Mouse (Mus musculus) large intestine, adult 2 months (tissue): ENCODE data around the gene Maml1. TPM values are rescaled to one million over a fixed set of nuclear protein-coding genes. Genes with fewer than 3 reads are reported as not detected.

Experiments used
- DNase-seq: peaks from one replicate; pipeline ENCODE4 v3.0.0-alpha.2; 2012; ENCODE audit warnings: low read depth, low spot score
- WGBS: fragments of 180-500 bp; shearing (Covaris S2); methylation state at CpG from one replicate; pipeline ENCODE4 v1.1.7; 2018; 5-methylcytosine and 5-hydroxymethylcytosine counted together
- polyA plus RNA-seq: library from polyadenylated mRNA; depleted of rRNA; stranded (reverse); fragments of >200 nt; gene quantifications from 2 replicates; pipeline ENCODE4 v1.2.3, GENCODE M21; 2012

The Maml1 gene
- polyA plus RNA-seq, 1 experiment = 7.1 TPM

DNA sequence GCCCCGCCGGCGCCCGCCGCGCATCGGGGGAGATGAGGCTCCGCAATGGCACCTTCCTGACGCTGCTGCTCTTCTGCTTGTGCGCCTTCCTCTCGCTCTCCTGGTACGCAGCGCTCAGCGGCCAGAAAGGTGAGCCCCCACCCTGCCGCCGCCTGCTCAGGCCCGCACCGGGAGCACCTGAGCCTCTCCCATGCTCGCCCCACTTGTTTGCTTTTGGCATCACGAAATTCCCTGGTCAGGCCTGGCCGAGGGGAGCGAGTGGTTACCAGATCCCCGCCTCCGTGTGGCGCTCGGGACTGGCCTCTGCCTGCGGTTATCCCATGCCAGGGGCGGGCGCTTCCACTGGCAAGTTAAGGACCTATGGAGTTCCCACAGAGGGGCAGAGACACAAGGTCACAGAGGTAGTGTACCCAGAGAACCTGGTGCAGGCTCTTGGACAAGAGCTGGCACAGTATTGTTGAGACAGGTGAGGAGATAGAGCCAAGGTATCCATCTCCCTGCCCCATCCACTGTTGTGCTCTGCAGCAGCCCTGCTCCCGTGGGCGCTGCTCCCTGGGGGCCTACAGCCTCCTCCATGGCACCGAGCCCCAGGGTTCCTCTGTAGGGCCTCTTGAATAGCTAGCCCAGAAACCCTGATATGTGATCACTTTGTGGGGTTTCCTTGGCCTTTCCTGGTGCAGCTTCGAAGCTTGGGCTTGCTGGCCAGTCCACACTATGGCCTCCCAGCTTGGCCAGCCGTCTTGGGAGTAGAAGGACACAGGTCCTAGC, 66.3 kb downstream of the Maml1 start:
- 1% methylated on average over 34 of the region's 34 CpGs for WGBS
- no peak for DNase-seq

DNA sequence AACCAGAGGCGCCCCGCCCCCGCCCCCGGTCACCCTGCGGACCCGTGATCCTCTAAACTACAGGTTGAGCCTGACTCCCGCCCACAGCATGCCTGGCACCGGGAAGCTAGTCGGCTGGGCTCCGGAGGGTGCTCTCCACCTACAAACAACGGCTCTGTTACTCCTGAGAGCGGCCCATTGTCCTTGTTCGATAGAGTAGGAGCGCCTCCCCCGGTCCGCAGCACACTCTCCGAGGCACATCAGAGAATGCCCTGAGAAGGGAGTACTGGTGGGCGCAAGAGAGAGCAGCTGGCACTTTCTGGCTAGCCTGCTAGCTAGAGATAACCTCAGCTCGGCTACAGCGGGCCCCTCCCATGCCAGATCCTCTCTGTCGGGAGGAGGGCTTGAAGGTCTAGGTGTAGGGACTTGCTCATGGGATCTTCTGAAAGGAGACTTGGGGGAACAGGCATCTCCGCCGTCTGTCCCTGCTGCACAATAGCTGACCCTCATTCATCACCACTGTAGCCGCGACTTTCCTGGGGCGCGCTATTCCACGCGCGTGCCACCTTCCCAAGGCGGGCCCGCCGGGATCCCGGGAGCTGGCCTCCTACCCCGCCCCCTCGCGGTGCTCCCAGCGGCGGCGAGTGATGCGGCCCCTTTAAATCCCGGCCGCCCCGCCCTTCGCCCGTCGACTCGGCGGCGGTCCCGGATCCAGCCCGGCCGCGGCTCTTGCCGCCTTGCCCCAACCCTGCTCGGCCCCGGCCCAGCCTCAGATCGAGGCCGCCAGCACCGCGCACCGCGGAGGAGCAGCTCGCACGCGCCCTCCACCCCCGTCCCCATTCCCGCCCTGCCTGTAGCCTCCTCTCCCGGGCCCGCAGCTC, 67.2 kb downstream of the Maml1 start:
- under 1% methylated on average over 64 of the region's 70 CpGs for WGBS
- DNase-seq = no peak

DNA sequence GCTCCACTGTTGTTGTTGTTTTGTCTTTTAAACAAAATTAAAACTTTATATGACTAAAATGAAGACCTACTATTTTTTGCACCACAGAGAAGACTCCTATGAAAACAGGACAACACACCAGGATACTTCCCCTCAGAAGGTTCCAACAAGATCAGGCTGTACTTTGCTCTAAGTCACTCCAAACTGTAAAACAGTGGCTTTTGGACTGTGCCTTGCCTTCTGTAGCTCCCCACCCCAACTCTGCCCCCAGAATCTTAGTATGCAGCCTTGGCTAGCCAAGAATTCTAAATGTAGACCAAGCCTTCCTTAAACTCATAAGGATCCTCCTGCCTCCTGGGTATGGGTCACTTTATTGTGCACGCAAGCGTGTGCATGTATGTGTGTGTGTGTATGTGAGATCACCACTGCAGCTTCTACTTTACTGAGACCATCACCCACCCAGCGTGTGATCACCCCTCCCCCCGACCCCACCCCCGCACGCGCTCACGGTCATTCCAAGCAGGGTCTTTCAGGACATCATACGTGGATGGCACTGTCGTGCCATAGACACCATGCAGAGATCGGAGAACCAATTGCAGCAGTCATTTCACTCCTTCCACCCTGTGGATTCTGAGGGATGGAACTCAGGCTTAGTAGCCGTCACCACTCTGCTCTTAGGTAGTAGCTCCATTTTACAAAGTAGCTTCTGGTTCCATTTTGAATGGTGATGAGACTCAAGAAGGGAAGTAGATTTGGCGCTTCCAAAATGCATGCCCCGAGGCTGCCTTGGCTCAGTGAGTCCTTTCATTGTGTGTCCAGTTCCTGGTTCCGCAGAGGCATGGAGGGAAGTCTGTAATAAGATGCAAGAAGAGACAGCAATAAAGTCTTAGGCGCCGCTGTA, 68.1 kb downstream of the Maml1 start:
- WGBS = 3% methylated on average over 17 of the region's 17 CpGs
- DNase-seq = no peak

DNA sequence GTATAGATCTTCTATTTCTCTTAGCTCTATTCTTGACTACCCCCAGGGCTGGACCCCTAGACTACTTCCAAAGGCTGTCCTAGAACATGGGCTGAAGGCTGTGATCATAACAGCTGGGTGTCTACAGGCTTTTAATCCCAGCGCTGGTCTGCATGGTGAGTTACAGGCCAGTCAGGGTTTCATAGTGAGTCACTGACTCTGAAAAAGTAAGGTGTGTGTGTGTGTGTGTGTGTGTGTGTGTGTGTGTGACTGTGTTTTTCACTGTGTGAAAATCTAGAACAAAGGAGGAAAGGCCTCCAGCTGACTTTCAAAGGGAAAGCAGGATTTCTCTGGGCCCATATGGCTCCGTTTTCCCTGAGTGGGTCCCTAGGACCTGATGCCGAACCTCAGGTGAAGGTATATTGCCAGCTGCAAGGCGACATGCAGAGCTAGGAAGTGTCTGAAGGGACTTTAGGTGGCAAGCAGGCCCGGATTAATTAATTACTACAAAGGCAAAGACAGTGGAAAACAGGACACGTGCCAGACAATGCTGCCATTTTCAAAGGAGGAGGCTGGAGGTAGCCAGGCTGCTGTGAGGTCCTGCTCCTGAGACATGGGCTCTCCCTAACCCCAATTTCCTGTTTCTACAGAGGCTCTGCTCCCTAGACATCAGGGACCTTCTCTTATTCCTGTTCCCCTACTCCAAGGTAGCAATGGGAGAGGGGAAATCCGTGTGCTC, 69.4 kb downstream of the Maml1 start:
- no peak for DNase-seq

DNA sequence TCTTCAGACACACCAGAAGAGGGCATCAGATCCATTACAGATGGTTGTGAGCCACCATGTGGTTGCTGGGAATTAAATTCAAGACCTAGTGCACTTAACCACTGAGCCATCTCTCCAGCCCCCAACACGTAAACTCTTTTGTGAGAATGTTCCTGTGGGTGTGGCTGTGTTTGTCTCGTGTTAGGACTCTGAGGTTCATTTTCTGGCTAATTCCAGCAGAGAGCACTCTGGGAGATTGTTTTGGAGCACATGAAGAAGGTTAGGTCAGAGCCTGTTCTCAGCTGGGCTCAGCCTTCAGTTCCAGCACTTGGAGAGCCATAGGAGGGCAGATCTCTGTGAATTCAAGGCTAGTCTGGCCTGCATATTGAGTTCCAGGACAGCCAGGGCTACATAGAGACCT, 72.3 kb downstream of the Maml1 start:
- no peak for DNase-seq
- 13% methylated on average over 2 of the region's 2 CpGs for WGBS

More for the DNA sequence above, 69.4 kb downstream of the Maml1 start:
- WGBS = 34% methylated on average over 7 of the region's 7 CpGs

DNA sequence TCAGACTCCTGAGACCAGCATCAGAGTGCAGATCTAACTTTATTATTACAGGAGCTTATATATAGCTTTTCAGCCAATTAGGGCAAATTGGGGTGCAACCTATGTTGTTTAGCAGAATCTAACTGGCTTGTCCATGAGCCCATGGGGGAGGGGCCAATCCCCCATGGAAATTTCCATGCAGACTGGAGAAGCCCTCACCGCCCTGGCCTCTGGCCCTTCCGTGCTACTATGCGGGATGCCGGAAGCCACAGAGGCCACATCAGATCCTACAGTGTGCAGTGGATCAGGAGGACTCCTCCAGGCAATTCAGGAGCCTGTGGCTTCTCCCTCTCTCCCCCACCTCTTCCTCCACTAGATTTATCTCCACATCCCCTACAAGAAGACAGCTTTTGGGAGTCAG, 74.3 kb downstream of the Maml1 start:
- no peak for DNase-seq
- WGBS = 60% methylated on average over 4 of the region's 4 CpGs

DNA sequence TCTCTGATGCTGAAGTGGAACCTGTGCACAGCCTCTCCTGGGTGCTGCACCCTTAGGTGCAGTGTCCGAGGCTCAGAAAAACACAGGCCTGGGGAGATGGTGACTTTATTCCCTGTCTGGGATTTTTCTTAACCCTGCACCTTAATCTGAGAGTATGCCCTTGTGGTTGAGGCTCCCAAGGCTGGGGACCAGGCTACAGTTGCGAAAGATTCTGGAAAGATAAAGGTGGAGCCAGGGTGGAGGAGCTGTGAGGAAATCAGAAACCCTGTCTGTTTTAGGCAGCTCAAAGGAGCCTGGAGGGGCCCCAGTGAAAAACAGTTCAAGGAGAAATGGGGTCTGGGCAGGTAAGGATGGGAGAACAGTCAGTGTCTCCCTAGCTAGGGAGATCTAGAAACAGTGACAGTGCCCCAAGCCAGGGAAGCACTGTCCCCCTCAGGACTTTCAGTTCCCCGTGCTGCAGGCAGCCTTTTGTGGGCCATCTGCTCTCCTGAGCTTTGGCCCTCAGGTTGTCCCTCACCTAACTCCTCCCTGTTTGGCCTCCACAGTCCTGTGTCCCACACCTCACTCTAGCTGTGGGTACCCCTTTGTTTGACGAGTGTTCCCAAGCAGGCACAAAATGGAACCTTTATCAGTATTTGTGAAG, 75.3 kb downstream of the Maml1 start:
- DNase-seq = no peak
- 79% methylated on average over 4 of the region's 4 CpGs for WGBS

DNA sequence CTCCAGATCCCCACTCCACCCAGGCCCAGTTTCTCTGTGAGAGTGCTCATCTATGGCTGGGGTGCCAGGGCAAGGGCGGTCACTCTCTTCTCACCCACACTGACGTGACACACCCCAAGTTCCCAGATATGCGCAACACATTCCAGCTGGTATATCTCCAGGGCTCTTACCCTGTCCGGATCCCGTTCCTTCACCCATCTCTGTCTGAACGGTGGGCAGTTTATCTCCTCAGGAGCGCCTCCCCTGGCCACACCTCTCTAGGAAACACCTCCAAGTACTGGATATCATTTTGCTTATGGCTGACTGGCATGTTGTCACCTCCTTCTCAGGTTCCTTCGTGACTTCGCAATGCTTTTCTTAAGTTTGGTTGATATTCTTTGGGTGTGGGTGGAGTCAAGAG, 76.5 kb downstream of the Maml1 start:
- no peak for DNase-seq
- 75% methylated on average over 9 of the region's 9 CpGs for WGBS

DNA sequence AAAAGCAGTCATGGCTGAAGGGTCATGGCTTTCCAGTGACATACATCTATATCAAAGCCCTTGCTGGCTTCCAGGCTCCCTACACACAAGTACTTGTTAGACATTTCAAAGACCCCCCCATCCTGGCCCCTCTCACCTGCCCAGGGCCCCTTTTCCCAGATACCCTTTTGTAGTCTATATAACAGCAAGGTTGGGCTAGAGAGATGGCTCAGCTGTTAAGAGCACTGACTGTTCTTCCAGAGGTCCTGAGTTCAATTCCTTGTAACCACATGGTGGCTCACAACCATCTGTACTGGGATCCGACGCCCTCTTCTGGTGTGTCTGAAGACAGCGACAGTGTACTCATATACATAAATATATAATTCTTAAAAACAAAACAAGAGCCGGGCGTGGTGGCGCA, 77.5 kb downstream of the Maml1 start:
- WGBS = 90% methylated on average over 6 of the region's 6 CpGs
- no peak for DNase-seq

DNA sequence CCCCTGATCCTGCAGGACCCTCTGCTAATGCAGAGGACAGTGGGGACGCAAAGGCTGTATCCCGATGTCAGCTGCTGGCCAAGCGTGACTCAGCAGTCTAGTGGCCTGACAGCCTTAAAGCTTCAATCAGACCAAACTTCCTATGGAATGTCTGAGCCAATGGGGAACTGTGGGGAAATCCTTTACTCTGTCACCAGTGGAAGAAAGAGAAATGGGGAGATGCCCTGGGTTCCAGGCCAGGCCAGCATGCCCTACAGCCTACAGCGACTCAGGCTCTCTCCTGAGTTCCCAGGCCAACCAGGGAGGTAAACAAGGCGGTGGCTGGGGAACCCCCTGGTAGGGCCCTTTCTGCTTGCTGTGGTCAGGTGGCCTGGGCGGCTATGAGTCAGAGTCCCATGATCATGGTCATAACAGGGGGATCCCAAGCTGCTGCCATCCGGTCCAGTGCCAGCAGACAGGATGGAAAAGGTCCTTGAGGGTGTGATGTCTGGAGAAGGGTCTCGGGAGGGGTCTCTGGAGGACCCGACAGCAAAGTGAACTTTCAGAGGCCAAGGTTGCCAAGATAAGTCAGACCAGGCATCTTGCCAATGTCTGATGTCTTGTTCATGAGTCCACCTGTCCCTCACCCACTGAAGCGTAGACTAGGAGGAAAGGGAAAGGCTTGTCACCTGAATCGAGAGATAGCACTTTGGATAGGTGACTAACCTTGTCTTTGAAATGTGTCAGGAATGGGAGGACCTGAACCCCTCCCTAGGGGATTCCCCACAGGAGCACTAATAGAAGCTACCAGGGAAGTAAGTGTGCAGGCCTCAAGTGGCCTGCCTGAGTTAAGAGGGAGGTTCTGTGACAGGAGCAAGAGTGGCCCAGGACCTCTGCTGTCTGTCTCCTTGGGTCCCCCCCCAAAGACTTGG, 79.0 kb downstream of the Maml1 start:
- WGBS = 17% methylated on average over 11 of the region's 11 CpGs
- DNase-seq = no peak

DNA sequence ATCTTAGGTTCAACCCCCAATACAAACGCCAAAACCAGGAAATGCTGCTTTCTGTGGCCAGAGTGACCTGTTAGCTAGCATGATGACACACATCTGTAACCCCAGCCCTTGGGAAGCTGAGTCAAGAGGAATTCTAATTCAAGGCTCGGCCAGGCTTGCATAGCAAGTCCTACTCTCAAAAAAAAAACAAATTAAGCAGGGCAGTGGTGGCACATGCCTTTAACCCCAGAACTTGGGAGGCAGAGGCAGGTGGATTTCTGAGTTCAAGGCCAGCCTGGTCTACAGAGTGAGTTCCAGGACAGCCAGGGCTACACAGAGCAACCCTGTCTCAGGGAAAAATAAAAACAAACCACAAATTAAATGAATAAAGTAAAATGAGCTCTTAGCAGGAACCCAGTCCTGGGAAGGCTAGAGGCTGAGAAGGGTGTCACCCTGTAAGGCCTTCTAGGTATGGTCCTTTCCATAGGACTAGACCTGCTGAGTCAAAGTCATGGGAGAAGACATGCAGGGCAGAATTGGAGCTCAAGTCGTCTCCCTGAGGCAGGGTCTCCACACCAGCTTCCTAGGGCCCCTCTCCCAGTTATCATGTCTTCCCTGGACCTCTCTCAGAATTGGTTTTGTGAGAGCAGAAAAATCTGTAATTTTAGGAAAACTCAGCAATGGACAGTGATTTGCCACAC, 79.9 kb downstream of the Maml1 start:
- WGBS = 47% methylated on average over 3 of the region's 3 CpGs
- no peak for DNase-seq

DNA sequence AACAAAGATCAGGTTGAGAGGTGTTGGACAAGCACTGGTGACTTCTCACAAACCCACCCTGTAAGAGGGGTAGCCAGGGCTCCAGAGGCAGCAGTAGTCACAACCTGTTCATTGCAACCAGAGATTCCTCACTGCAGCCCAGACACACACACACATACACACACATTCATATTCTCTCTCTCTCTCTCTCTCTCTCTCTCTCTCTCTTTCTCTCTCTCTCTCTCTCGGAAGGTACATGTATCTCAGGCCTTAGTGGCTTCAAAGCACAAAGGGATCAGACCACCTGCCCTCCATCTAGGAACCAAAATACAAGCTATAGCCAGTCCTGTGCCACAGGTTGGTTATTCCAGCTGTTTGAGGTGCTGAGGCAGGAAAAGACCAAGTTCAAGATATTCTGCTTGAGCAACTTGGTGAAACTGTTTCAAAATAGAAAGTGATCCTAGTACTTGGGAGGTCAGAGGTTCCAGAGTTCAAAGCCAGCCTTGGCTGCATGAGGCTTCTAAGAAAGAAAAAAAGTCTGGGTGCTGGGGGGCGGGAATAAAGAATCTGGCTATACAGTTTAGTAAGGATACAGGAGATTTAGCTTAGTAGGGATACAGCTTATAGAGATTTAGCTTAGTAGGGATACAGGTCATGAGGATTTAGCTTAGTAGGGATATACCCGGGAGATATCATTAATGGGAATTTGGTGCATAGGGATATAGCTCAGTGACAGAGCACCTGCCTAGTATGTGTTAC, 80.6 kb downstream of the Maml1 start:
- DNase-seq = no peak
- 75% methylated on average over 3 of the region's 3 CpGs for WGBS

DNA sequence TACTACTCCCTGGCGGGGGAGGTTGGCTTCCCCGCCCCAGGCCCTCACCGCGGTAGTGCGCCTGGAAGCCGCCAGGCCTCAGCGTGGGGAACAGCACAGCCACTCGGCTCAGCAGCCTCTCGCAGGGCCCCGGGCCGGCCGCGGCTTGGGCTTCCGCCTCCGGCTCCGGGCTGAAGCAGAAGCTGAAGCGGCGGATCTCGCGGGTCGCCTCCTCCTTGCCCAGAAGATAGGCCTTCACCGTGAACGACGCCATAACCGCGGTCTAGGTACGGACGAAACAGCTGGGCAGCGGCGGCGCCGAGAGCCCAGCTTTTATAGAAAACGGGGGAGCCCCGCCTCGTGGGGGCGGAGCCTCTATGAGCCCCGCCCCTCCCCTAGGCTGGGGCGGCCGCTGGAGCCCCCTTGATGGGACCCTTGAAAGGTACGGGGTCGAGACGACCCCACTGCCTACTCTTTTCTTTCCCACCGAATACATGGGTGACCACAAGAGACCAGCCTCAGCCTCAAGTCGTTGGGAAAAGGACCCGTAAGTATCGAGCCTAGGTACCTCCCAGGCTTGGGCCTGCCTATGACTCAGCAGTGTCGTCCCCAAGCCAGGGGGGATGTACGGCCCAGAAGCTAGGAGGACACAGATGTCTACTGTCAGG, 81.5 kb downstream of the Maml1 start, which contains the start of the genes Sqstm1 and Mgat4b:
Gene Sqstm1, minus strand, starts transcription at position 323 of the 647 bp plus-strand sequence.
Gene Mgat4b, plus strand, starts transcription at position 386 of the 647 bp plus-strand sequence.
- under 1% methylated on average over 48 of the region's 48 CpGs for WGBS
- DNase-seq = no peak

DNA sequence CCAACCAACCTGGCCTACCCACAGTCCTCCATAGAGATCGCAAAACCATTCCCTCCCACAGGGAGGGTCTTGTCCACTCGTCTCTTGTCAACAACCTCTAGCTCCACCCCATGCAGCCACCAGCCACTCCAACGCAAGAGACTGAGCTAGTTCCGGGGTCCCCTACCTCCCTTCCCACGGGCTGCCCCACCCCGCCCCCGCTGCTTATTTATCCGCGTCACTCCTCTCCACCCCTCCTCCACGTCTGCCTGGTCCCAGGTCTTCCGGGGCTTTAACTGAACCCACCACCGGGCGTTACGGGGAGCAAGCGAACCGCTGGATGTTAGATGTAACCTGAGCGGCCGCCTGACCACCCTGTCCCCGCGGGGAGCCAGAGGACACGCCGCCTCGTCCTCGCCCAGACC, 82.0 kb downstream of the Maml1 start:
- under 1% methylated on average over 24 of the region's 24 CpGs for WGBS
- DNase-seq = no peak

DNA sequence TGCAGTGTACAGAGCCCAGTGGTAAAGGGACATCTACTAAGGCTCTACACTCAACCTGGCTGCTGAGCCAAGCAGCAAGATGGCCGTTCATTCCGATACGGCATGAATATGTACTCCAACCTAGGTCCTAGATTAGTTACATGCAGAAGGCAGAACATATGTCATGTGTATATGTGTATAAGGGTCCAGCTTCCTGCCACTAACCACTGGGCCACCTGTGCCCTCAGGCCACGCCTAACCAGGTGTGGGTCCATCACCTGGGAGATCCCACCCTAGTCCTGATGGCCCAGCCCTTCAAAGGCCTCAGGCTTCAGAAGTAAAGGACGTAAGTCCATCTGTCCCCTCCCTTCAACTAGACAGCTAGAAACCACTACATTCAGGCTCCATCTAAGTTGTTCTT, 84.1 kb downstream of the Maml1 start:
- no peak for DNase-seq
- WGBS = 91% methylated on average over 5 of the region's 5 CpGs

DNA sequence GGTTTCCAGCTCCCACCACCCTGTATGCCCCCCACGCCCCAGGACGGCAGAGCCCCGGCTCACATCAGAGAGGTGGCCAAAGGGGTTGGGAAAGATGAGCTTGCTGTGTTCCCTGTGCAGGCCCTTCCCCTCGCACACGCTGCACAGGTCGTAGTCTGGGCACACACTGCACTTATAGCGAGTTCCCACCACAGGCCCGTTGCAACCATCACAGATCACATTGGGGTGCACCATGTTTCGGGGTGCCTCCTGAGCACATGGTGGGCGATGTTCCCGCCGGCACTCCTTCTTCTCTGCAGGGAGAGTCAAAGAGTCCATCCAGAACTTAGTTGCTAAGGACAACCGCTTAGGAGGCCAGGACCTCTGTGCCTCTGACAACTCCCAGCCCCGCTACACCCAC, 84.8 kb downstream of the Maml1 start:
- DNase-seq = no peak
- 95% methylated on average over 14 of the region's 14 CpGs for WGBS
